Mouse (Mus musculus) MEL (cell line): Measurements from ENCODE around the gene Gng7. TPM values are rescaled to one million over a fixed set of nuclear protein-coding genes. Genes with fewer than 3 reads are reported as not detected.

Experiments used
- DNase-seq: peaks from one replicate; pipeline ENCODE4 v3.0.0; 2011; ENCODE audit warnings: low read depth, low spot score
- H3K27ac ChIP-seq: 2 replicates; pipeline ENCODE4 v1.5.1; 2012; ENCODE audit warnings: low read depth, mild to moderate bottlenecking, control low read depth, low read length, moderate library complexity; ENCODE audit not compliant: control insufficient read depth
- H3K27me3 ChIP-seq, 2 experiments: fragments of 150-350 bp in 1 of 2; sonication (generic) in 1 of 2; 2 replicates each; pipeline ENCODE4 v1.6.1; 2012; ENCODE audit warnings: low read length in 2 of 2, mild to moderate bottlenecking in 2 of 2, improper control_type of control experiment in 1 of 2, moderate library complexity in 1 of 2; ENCODE audit not compliant: insufficient read depth in 2 of 2, control insufficient read depth in 1 of 2
- H3K36me3 ChIP-seq, 2 experiments: 2 replicates each; pipeline ENCODE4 v1.6.1; 2012 to 2014; ENCODE audit warnings: low read length in 2 of 2, improper control_type of control experiment in 1 of 2, inconsistent platforms in 1 of 2, mild to moderate bottlenecking in 1 of 2; ENCODE audit not compliant: insufficient read depth in 2 of 2, control insufficient read depth in 1 of 2
- H3K4me1 ChIP-seq, 2 experiments: fragments of 150-350 bp in 1 of 2; sonication (generic) in 1 of 2; 2 replicates each; pipeline ENCODE4 v1.6.1; 2012; ENCODE audit warnings: low read length in 2 of 2, improper control_type of control experiment in 1 of 2, mild to moderate bottlenecking in 1 of 2; ENCODE audit not compliant: insufficient read depth in 2 of 2, control insufficient read depth in 1 of 2
- H3K4me3 ChIP-seq, 2 experiments: fragments of 150-350 bp in 1 of 2; sonication (generic) in 1 of 2; 2 replicates each; pipeline ENCODE4 v1.5.1; 2012; ENCODE audit warnings: low read depth in 2 of 2, low read length in 2 of 2, mild to moderate bottlenecking in 2 of 2, moderate library complexity in 2 of 2, control low read depth in 1 of 2, improper control_type of control experiment in 1 of 2; ENCODE audit not compliant: control insufficient read depth in 1 of 2, insufficient read depth in 1 of 2
- H3K79me2 ChIP-seq: 2 replicates; pipeline ENCODE4 v1.6.1; 2012; ENCODE audit warnings: mild to moderate bottlenecking, low read length, moderate library complexity; ENCODE audit not compliant: control insufficient read depth, poor library complexity, insufficient read depth
- H3K9ac ChIP-seq: 2 replicates; pipeline ENCODE4 v1.6.1; 2012; ENCODE audit warnings: low read depth, mild to moderate bottlenecking, control low read depth, low read length, moderate library complexity; ENCODE audit not compliant: control insufficient read depth, poor library complexity, severe bottlenecking
- H3K9me3 ChIP-seq: fragments of 150-350 bp; sonication (generic); replicated peaks from 2 replicates; pipeline ENCODE4 v1.6.1; 2012; ENCODE audit warnings: mild to moderate bottlenecking, low read length, improper control_type of control experiment, moderate library complexity; ENCODE audit not compliant: insufficient read depth
- BHLHE40 ChIP-seq: IDR thresholded peaks from 2 replicates; pipeline ENCODE4 v1.6.1; 2012; ENCODE audit warnings: low read depth, mild to moderate bottlenecking, inconsistent platforms, low read length, improper control_type of control experiment, borderline replicate concordance
- CHD2 ChIP-seq: IDR thresholded peaks from 2 replicates; pipeline ENCODE4 v1.6.1; 2011; ENCODE audit warnings: low read length, improper control_type of control experiment
- CTCF ChIP-seq, 3 experiments: IDR thresholded peaks in 2 of 3; conservative IDR thresholded peaks in 1 of 3; 2 replicates each; pipeline ENCODE4 v1.5.1; 2011 to 2012; ENCODE audit warnings: low read length in 3 of 3, low read depth in 2 of 3, mild to moderate bottlenecking in 2 of 3, improper control_type of control experiment in 1 of 3, inconsistent platforms in 1 of 3, mixed read lengths in 1 of 3, moderate library complexity in 1 of 3; ENCODE audit not compliant: control insufficient read depth in 1 of 3, insufficient read depth in 1 of 3, poor library complexity in 1 of 3, severe bottlenecking in 1 of 3
- ETS1 ChIP-seq: IDR thresholded peaks from 2 replicates; pipeline ENCODE4 v1.6.1; 2012; ENCODE audit warnings: low read depth, mild to moderate bottlenecking, inconsistent platforms, low read length, improper control_type of control experiment, moderate library complexity
- GABPA ChIP-seq: IDR thresholded peaks from 2 replicates; pipeline ENCODE4 v1.6.1; 2012; ENCODE audit warnings: low read depth, mild to moderate bottlenecking, inconsistent platforms, low read length, improper control_type of control experiment, moderate library complexity
- HCFC1 ChIP-seq: IDR thresholded peaks from 2 replicates; pipeline ENCODE4 v1.6.1; 2012; ENCODE audit warnings: low read depth, mild to moderate bottlenecking, inconsistent platforms, low read length, improper control_type of control experiment, moderate library complexity
- KAT2A ChIP-seq: conservative IDR thresholded peaks from 2 replicates; pipeline ENCODE4 v1.6.1; 2012; ENCODE audit warnings: low read depth, low read length, improper control_type of control experiment, inconsistent platforms
- MAFK ChIP-seq: IDR thresholded peaks from 2 replicates; pipeline ENCODE4 v1.6.1; 2011; ENCODE audit warnings: low read depth, mild to moderate bottlenecking, low read length, improper control_type of control experiment, borderline replicate concordance
- MAZ ChIP-seq: IDR thresholded peaks from 2 replicates; pipeline ENCODE4 v1.6.1; 2012; ENCODE audit warnings: low read depth, mild to moderate bottlenecking, inconsistent platforms, low read length, improper control_type of control experiment
- MEF2A ChIP-seq: IDR thresholded peaks from 2 replicates; pipeline ENCODE4 v1.6.1; 2014; ENCODE audit warnings: low read depth, mild to moderate bottlenecking, inconsistent platforms, low read length, improper control_type of control experiment; ENCODE audit not compliant: poor library complexity, insufficient replicate concordance, severe bottlenecking; ENCODE audit errors: extremely low read depth
- MXI1 ChIP-seq: IDR thresholded peaks from 2 replicates; pipeline ENCODE4 v1.6.1; 2011; ENCODE audit warnings: mild to moderate bottlenecking, low read depth, low read length, improper control_type of control experiment
- MYC ChIP-seq: IDR thresholded peaks from 2 replicates; pipeline ENCODE4 v1.6.1; 2011; ENCODE audit warnings: low read depth, mild to moderate bottlenecking, low read length, improper control_type of control experiment, moderate library complexity
- POLR2A ChIP-seq, 2 experiments: IDR thresholded peaks; 2 replicates each; pipeline ENCODE4 v1.6.1; 2011 to 2012; ENCODE audit warnings: low read length in 2 of 2, mild to moderate bottlenecking in 2 of 2, control low read depth in 1 of 2, improper control_type of control experiment in 1 of 2, low read depth in 1 of 2, moderate library complexity in 1 of 2; ENCODE audit not compliant: control insufficient read depth in 1 of 2, insufficient read depth in 1 of 2, poor library complexity in 1 of 2
- POLR2AphosphoS5 ChIP-seq: IDR thresholded peaks from 2 replicates; pipeline ENCODE4 v1.6.1; 2012; ENCODE audit warnings: low read depth, borderline replicate concordance, mild to moderate bottlenecking, inconsistent platforms, low read length, moderate library complexity, mixed read lengths
- RCOR1 ChIP-seq: IDR thresholded peaks from 2 replicates; pipeline ENCODE4 v1.6.1; 2012; ENCODE audit warnings: low read depth, mild to moderate bottlenecking, inconsistent platforms, low read length, improper control_type of control experiment
- SMC3 ChIP-seq: IDR thresholded peaks from 2 replicates; pipeline ENCODE4 v1.6.1; 2011; ENCODE audit warnings: low read depth, low read length, improper control_type of control experiment
- TBP ChIP-seq: IDR thresholded peaks from 2 replicates; pipeline ENCODE4 v1.8.0; 2011; ENCODE audit warnings: low read depth, low read length, improper control_type of control experiment
- USF1 ChIP-seq: IDR thresholded peaks from 2 replicates; pipeline ENCODE4 v1.6.1; 2014; ENCODE audit warnings: low read depth, mild to moderate bottlenecking, inconsistent platforms, low read length, improper control_type of control experiment, moderate library complexity
- USF2 ChIP-seq, 2 experiments: IDR thresholded peaks; 2 replicates each; pipeline ENCODE4 v1.6.1; 2011 to 2012; ENCODE audit warnings: improper control_type of control experiment in 2 of 2, low read length in 2 of 2, borderline replicate concordance in 1 of 2, inconsistent platforms in 1 of 2, low read depth in 1 of 2, mild to moderate bottlenecking in 1 of 2; ENCODE audit not compliant: insufficient read depth in 1 of 2
- ZC3H11A ChIP-seq: IDR thresholded peaks from 2 replicates; pipeline ENCODE4 v1.6.1; 2012; ENCODE audit warnings: low read depth, mild to moderate bottlenecking, inconsistent platforms, low read length, improper control_type of control experiment
- ZKSCAN1 ChIP-seq: IDR thresholded peaks from 2 replicates; pipeline ENCODE4 v1.6.1; 2012; ENCODE audit warnings: low read depth, mild to moderate bottlenecking, inconsistent platforms, low read length, improper control_type of control experiment, moderate library complexity
- ZNF384 ChIP-seq: IDR thresholded peaks from 2 replicates; pipeline ENCODE4 v1.6.1; 2012; ENCODE audit warnings: low read depth, mild to moderate bottlenecking, inconsistent platforms, low read length, improper control_type of control experiment
- polyA plus RNA-seq, 2 experiments: library from polyadenylated mRNA; stranded (reverse) in 1 of 2; unstranded in 1 of 2; fragments of >175 nt in 1 of 2; fragments of >200 nt in 1 of 2; gene quantifications; 2 replicates each; pipeline versions ENCODE4 v1.2.1 to v1.2.4; 2012; ENCODE audit warnings: low replicate concordance in 2 of 2, low read depth in 1 of 2; ENCODE audit not compliant: insufficient read length in 2 of 2, insufficient read depth in 1 of 2, missing spikeins in 1 of 2
- total RNA-seq: library from RNA; depleted of rRNA; stranded (reverse); fragments of 300-350 nt; gene quantifications from 2 replicates; pipeline ENCODE4 v1.2.3, GENCODE M21; 2012

Gng7 gene
- total and polyA plus RNA-seq, 3 experiments, result 1.3 to 6.2 TPM; not detected in 1

DNA sequence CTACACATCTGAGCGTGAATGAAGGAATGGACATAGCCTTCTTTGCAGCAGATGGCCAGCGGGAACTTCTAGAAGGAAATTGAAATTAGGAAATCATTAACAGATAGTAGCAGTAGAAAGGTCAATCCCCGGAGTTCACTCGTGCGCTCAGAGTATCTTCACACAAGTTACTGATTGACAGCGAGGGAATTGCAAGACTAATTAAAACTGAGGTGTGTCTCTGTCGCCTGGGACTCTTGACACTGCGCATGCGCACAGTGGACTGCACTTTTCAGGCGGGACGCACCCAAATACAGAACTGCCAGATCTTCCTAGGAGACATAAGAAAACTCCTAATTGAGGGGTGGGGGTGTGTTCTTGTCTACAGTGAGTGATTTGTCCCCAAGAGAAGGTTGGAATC, 39.3 kb downstream of the Gng7 start:
- H3K79me2 ChIP-seq, result no peaks in the 10 kb centered on the region
- no peak for DNase-seq
- H3K4me3 ChIP-seq, result no peak overlapping the region
- H3K27me3 ChIP-seq, result no peaks in the 10 kb centered on the region
- no peak overlapping the region for H3K9ac ChIP-seq
- no peak for TF ChIP-seq RCOR1
- TF ChIP-seq POLR2AphosphoS5, result no peak
- TF ChIP-seq CTCF (IDR thresholded peaks at IDR 0.05 in 2 of 3, conservative IDR thresholded peaks at IDR 0.05 in 1 of 3; ENCODE audit: control insufficient read depth in 1 of 3, insufficient read depth in 1 of 3, low read depth in 2 of 3, low read length in 3 of 3, poor library complexity in 1 of 3, severe bottlenecking in 1 of 3), result no peak
- no peak for TF ChIP-seq POLR2A (IDR thresholded peaks at IDR 0.05; ENCODE audit: control insufficient read depth in 1 of 2, insufficient read depth in 1 of 2, low read depth in 1 of 2, low read length in 2 of 2, poor library complexity in 1 of 2)
- TF ChIP-seq MXI1, result no peak
- TF ChIP-seq USF1, result no peak
- no peak overlapping the region for H3K27ac ChIP-seq
- no peaks in the 10 kb centered on the region for H3K36me3 ChIP-seq
- no peaks in the 10 kb centered on the region for H3K9me3 ChIP-seq
- no peaks in the 10 kb centered on the region for H3K4me1 ChIP-seq

DNA sequence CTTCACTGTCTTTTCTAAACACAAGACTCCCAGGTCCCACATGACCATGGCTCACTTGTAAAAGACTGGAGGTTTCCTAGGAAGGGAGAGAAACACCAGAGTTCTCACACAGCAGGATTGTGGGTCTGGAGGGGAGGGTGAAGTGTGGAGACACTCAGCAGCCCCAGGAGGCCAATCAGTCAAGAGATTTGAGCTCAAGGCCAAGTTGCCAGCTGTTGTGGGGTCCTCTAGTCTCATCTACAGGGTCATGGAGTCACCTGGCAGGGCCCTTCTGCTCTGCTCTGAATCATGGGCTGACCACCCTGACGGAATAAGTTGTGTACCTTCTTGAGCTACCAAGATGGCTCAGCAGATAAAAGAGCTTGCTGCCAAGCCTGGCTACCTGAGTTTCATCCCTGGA, 41.0 kb downstream of the Gng7 start:
- Histone ChIP-seq H3K79me2 (no peaks in the 10 kb centered on the region), H3K9me3 (no peaks in the 10 kb centered on the region), H3K4me3 (no peak overlapping the region), H3K27ac (no peak overlapping the region), H3K27me3 (no peaks in the 10 kb centered on the region)
- no peak for DNase-seq
- TF ChIP-seq USF2 (IDR thresholded peaks at IDR 0.05; ENCODE audit: borderline replicate concordance in 1 of 2, insufficient read depth in 1 of 2, low read depth in 1 of 2, low read length in 2 of 2), result no peak
- TF ChIP-seq CHD2, result no peak
- TF ChIP-seq GABPA, result no peak
- TF ChIP-seq TBP, result no peak
- no peak for TF ChIP-seq MEF2A
- TF ChIP-seq, all 39 proteins: peak for 0
- H3K9ac ChIP-seq, result no peak overlapping the region
- no peaks in the 10 kb centered on the region for H3K36me3 ChIP-seq
- no peaks in the 10 kb centered on the region for H3K4me1 ChIP-seq

DNA sequence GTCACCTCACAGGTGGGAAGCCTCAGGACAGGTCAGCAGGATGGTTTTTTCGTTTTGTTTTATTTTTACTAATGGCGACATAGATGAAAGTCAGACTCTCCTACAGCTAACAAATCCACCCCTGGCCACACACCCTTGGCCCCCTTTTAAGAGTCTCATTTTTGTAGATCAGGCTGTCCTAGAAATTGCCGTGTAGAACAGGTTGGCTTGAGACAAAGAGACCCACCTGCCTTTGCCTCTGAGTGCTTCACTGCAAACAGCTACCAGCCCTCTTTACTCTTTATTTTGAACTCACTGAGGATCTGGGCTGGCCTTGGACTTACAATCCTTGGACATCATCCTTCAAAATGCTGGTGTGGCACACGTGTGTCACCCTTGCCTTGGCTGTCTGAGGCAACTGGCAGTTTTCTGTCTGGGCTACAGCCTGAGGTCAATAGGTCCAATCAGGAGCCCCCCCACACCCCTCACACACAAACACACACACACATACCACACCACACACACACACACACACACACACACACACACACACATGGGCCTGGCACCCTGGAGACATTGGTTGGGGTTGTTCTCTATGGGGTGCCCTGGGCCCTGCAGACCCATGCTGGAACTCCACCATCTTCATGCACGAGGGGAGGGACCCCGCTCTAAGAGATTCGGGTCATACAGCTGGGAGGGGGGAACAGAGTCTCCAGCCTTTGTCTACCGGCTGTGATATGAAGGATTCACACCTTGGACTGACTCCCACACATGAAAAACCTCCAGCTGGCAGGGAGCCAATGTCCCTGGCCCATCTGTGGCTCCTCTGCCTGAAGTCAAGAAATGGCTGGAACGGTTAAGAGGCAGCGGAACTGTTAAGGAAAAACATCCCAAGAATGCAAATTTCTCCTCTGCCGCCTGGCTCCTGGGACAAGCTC, 42.4 kb downstream of the Gng7 start:
- Histone ChIP-seq H3K27ac (no peak overlapping the region), H3K4me1 (no peaks in the 10 kb centered on the region), H3K9ac (no peak overlapping the region), H3K27me3 (no peaks in the 10 kb centered on the region), H3K9me3 (no peaks in the 10 kb centered on the region), H3K4me3 (no peak overlapping the region), H3K36me3 (no peaks in the 10 kb centered on the region), H3K79me2 (no peaks in the 10 kb centered on the region)
- no peak for DNase-seq
- TF ChIP-seq ZKSCAN1 (no peak), USF1 (no peak), ETS1 (no peak), MXI1 (no peak), ZC3H11A (no peak), ZNF384 (no peak), BHLHE40 (no peak), KAT2A (no peak), MAZ (no peak), RCOR1 (no peak), CTCF (IDR thresholded peaks at IDR 0.05 in 2 of 3, conservative IDR thresholded peaks at IDR 0.05 in 1 of 3; ENCODE audit: control insufficient read depth in 1 of 3, insufficient read depth in 1 of 3, low read depth in 2 of 3, low read length in 3 of 3, poor library complexity in 1 of 3, severe bottlenecking in 1 of 3) (no peak), CHD2 (no peak), POLR2AphosphoS5 (no peak), MYC (no peak), USF2 (IDR thresholded peaks at IDR 0.05; ENCODE audit: borderline replicate concordance in 1 of 2, insufficient read depth in 1 of 2, low read depth in 1 of 2, low read length in 2 of 2) (no peak), MAFK (no peak), HCFC1 (no peak), SMC3 (no peak)
